Mouse (Mus musculus) retina, adult 2 months (tissue): ENCODE measurements around the gene Amtn.
"Not testable (repeated sequence)": the region's sequence is repeated elsewhere in the genome, so short reads cannot be mapped to it uniquely, and the experiment has no call there.

Source experiments
- DNase-seq: peaks from one replicate; pipeline ENCODE4 v3.0.0-alpha.2; 2012; ENCODE audit warnings: low read depth, low spot score

Amtn gene

DNA sequence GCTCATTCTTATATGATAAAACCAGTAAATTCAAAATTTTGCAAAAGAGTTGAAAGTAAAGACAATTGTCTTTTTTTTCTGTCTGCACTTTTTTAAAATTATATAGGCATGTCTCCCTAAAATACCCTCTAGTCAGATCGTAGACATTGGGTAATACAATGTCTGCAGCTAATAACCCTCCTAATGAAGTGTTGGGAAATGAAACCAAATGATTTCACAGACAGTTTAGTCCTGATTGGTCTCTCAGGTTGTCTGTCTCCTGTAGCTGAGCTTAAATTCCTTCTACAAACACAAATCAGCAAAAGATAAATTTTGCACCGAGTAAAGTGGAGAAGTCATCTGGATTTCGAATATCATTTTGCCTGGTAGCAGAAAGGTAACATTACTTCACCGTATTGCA is at the start of gene Amtn:
Amtn (plus strand) TSS at position 301 of the 400 bp plus-strand sequence.
- no peak for DNase-seq

DNA sequence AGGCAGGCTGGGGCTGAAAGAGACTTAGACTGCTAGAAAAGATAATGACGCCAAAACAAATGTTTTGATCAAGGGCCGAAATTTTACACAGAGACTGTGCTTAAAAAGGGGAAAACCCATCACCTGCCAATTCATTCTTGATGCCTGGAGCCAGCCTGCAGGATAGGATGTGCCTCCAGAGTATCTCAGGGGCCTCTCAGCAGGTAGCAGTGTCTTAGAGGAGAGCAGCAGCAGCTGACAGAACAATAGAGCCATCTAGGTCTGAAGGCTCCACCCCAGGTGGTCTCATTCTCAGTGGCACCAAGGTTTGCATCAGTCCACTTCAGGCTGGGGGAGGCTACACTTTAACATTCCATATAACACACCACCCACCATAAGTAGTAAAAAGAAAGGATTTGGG is 27.4 kb upstream of the Amtn start:
- not testable (repeated sequence) for DNase-seq

DNA sequence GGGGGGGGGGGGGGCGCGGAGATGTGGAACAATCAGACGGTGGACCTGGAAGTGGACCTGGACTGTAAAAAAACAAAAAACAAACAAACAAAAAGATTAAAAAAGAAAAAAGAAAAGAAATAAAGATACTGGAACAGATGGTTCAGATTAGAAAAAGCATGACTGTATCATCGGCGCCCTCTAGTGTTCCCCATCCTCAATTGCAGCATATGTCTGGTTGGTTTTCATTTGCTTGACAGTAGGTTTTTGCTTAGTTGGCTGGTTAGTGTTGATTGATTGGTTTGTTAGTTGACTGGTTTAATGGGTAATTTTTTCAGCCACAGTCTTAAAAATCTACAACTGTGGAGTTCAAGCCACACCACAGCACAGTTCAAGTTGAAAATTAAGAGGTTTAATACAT is 11.1 kb upstream of the Amtn start:
- peak; percentile 15 for DNase-seq

DNA sequence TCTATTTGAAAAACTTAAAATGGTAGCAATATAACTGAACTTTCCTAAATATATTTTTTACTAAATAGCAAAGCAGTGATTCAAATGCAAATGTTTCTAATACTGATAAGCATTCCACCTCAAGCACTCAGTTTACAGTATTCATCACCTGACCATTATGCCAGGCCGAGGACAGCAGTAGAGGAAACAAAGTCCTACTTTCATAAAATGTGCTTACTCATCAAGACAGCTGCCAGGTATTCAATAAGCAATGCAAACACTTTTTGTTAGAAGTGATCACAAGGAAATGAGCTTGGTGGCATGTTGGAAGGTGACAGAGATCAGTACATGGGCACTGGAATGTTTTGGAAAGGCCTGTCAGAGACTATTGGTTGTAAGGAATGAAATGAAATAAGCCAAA is 9.0 kb upstream of the Amtn start:
- no peak for DNase-seq

DNA sequence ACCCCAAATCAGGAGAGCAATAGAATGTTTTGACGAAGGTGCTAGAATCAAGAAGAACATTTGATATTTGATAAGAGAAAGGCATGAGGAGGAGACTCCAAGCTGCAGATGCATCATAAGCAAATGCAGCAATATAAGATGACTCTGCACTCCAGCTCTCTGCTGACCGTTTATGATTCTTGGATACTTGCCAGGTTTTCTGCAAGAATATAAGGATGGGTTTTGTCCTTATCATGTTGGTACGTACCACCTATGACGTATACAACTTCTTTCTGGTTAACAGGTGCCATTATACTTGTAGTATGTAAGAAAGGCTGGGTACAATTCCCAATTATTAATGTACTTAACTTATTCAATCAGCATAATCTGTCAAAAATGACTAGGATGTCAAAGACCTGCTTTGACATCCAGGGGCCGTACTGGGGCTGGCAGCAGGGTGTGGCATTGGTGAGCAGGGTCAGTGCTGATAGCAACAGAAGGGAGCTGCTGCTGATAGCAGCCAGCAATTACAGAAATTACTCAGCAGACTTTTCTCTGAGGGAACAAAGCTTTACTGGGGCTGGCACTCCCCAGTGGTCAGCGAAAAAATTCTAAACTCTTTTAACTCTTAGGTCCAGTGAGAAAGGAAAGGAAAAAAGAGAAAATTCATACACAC is 5.2 kb upstream of the Amtn start:
- no peak for DNase-seq

DNA sequence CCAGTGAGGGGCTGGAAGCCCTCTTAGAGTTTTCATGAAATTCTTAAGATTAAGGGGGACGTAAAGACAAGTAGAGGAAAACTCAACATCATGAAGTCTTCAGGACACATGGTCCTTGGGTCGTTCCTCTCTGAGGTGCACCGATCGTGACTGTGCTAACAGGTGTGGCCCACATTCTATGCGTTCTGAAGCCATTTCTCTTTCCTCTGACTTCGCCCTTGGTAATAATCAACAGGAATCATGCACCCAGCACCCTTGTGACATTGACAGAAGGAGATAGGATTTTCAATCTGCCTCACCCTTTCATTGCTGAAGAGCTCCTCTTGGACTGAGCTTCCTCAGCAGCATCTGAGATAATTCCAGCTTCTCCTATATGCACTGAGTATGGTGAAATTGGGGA is 3.3 kb upstream of the Amtn start:
- DNase-seq: no peak

DNA sequence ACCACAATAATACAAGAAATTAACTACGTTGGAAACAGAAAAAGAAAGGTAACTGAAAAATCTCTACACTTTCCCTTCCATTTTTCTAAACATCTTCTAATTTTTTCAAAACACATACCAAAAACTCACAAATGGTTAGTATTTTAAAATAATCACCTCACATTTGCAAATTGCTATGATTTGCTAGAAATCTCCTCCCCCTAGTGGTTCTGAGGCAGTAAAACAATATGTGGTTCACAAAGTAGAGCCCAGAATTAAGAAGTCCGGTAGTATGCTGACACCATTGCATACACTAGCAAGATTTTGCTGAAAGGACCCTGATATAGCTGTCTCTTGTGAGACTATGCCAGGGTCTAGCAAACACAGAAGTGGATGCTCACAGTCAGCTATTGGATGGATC is 16.1 kb downstream of the Amtn start:
- not testable (repeated sequence) for DNase-seq

DNA sequence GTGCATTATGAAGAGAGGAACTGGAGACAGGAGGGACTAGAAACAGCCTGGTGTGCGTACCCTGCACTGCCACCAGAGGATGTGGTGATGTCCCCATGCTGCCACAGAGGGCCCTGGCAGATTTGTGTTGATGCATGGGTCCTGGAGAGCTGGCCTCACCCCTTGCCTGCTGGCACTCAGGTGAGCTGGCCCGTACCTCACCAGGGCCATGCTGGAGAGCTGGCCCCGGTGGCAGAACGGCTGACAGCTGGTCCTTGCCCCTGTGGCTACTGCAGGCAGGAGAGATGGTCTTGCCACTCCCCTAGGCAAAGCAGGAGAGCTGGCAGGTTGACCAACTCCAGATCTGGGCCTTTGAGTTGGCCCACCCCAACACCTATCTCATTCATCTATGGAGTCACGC is 22.7 kb downstream of the Amtn start:
- DNase-seq: no peak

DNA sequence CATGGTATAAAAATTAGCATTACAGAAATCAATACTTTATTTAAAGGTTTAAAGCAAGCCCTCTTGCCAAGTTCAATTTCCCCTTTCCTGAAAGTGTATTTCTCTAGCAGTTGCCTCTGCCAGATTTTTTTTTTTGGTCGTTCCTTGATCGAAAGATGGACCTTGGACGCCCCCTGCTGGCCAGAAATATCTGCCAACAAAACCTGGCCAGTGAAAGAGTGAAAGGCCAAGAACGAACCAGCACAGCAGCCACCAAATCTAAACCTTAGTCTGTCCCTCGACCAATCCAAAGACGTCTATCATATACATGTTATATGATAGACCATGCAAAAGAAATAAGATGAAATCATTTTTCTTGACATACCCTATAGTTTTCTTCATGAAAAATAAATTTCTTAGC is 23.9 kb downstream of the Amtn start:
- DNase-seq: peak; percentile 45

DNA sequence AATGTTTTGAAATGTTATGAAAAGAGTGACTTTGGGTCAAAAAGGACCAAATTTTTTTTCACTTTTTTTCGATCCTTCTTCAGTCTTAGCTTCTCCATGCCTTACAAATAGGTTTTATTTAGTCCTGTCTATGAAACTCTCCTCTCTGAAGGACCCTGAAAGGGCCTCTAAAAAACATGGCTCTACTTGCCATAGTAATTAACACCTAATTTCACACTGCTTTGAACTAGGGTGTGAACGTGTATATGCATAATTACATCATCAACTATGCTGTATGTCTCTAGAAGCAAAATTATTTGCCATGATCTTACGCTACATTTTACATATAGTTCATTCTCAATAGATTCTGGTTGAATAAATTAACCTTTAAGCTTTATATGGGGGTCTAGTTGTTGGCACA is 25.6 kb downstream of the Amtn start:
- no peak for DNase-seq

DNA sequence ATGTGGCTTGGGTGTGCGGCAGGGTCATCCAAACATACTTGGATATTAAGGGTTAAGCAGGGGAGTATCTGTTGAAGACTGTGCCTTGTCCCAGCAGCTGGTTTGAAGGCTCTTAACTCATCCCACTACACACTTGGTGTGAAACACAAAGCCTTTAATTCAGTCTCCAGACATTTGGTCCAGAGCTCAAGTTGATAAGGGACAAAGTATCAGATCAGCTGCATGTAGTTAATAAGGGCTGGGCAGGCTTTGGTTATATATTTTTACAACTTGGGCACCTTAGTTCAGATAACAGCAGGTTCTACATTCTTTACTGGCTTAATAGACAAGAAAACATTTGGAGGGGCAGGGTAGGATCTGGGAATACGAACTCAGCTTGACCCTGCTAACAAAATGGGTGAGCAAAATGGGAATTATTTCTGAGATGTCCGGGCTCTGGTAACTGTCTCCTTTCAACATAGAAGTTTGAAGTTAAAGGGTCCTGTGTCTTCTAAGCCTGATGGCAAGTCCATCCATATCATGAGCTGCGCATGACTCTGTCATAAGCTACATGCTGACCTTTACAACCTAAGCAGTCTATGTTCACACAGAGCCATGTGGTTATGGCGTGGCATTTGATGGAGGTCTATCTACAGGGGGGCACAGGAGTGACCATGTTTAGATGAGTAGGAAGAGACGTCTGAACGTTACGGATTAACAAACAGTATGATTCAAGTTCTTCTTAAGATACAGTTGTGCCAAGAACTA is 44.6 kb downstream of the Amtn start:
- no peak for DNase-seq

DNA sequence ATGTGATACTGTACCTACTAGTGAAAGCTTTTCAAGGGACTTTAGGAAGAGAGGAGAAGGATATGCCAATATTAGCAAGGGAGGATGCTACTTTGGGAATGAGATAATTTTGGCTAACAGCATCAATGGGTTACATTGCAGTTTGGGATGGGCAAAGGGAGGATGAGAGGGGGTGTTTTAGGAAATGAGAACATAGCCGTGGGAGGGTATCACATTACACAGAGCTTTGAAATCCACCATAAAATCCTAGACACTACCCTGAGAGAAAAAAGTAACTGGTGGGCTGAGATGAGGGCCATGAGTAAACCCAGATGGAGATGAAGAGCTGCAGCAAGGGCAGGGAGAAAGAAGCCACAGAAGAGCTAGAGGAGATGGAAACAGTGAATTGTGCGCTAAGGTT is 49.0 kb downstream of the Amtn start:
- not testable (repeated sequence) for DNase-seq

DNA sequence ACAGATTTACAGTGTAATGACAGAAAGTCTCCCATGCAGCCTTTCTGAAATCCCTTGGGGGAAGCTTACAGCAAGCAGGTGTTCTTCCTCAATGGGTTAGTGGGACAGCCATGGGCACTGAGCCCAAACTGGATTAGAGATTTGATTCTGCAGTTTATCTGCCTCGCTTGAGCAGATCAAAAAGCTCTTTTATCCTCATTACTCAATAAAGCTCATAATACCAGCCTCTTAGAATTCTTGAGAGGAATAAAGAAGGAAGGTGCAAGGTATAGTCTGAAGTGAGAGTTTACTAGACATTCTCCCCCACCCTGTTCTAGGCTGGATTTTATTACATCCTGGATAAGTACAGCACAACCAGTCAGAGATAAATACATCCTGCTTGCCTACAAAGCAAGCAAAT is 50.8 kb downstream of the Amtn start:
- DNase-seq: peak; percentile 15
